Mouse (Mus musculus): ENCODE results near the gene Pelo. TPM values are rescaled to one million over a fixed set of nuclear protein-coding genes. Genes with fewer than 3 reads are reported as not detected.

Gene Pelo
- polyA plus RNA-seq, 1 experiment: 16.3 TPM

DNA sequence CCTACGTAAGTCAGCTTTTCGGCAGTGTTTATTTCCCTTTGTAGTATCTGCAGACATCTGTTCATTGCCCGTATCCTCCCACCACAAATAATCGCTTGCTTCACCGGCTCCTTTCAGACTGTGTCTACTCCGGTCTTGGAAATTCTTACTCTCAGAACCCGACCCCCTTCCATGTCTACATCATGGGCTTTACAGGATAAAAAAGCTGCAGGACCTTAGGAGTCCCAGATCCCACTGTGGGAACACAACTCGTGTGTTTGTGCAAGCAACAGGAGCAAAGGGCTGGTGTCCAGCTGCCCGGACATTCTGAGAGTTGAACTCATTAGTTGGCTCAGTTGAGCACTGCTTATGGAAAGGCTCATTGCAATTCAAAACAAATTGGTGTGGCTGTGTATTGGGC, 35.2 kb downstream of the Pelo start:
- no peaks in the 10 kb centered on the region for H3K36me3 ChIP-seq (replicated peaks; ENCODE audit: low read length)
- H3K4me1 ChIP-seq: no peaks in the 10 kb centered on the region
- TF ChIP-seq GATA1 (IDR thresholded peaks at IDR 0.05; ENCODE audit: borderline replicate concordance, low read length) (no peak), FLI1 (IDR thresholded peaks at IDR 0.05; ENCODE audit: low read length) (no peak)
- H3K4me3 ChIP-seq (replicated peaks): no peak overlapping the region
- no peaks in the 10 kb centered on the region for H3K27me3 ChIP-seq (replicated peaks)
- H3K9me3 ChIP-seq: no peaks in the 10 kb centered on the region

DNA sequence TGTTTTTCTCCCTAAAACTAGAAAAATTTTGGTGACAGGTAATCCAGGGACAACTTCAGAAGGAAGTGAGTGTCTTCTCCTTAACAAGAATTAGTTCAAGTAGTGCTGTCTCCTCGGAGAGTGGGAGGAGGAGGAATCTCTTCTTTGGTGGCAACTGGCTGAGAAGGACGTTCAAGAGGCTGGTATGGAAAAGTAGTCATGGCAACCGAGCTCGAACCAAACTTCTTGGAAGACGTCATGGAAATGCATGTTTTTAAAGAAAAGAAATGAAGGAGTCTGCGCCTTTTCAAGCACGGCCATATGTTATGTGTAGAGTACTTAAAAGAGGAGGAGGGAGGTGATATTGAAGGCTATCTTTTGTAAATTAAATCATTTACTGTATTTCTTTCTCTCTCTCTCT, 37.4 kb downstream of the Pelo start:
- H3K4me1 ChIP-seq: no peaks in the 10 kb centered on the region
- no peak overlapping the region for H3K4me3 ChIP-seq (replicated peaks)
- TF ChIP-seq GATA1 (IDR thresholded peaks at IDR 0.05; ENCODE audit: borderline replicate concordance, low read length): no peak
- no peak for TF ChIP-seq FLI1 (IDR thresholded peaks at IDR 0.05; ENCODE audit: low read length)
- no peaks in the 10 kb centered on the region for H3K9me3 ChIP-seq
- no peaks in the 10 kb centered on the region for H3K36me3 ChIP-seq (replicated peaks; ENCODE audit: low read length)
- no peaks in the 10 kb centered on the region for H3K27me3 ChIP-seq (replicated peaks)

DNA sequence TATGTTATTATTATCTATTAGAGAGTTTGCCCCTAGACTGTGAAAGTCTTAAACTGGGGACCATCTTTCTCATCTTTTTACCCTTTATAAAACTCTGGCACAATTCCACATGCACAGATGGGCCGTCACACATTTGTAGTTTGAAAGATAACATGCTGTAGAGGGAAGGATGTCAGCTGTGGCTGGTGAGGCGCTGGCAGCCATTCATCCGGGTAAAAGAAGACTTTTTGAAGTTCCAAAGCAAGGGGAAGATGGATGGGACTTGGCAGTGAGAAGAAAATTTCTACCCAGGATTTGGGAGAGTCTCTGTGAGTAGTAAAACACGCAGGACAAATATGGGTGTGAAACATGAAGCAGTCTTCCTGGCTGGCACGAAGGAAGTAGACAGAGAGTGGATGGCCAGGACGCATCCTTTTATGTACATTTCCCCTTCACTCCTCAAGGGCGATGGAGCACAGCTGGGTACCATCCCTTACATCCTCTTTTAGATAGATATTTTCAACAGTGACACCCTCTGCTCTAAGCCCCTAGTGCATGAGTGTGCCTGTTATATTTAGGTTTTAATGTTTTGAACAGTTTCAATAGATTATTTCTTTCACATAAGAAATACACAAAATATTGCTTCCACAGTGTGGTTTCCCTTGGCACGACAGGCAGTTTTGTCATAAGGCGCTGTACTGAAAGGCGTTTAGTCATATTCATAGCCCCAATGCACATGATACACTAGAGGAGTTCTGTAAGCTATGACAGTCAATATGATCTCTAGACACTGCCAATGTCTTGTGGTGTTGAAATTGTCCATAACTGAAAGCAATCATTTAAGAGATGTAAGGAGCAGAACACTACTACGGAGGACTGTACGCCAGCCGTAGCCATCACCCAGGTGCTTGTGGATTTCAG, 39.1 kb downstream of the Pelo start:
- no peaks in the 10 kb centered on the region for H3K9me3 ChIP-seq
- H3K4me1 ChIP-seq: no peaks in the 10 kb centered on the region
- no peaks in the 10 kb centered on the region for H3K27me3 ChIP-seq (replicated peaks)
- H3K36me3 ChIP-seq (replicated peaks; ENCODE audit: low read length): no peaks in the 10 kb centered on the region
- TF ChIP-seq FLI1 (IDR thresholded peaks at IDR 0.05; ENCODE audit: low read length) (no peak), GATA1 (IDR thresholded peaks at IDR 0.05; ENCODE audit: borderline replicate concordance, low read length) (no peak)
- H3K4me3 ChIP-seq (replicated peaks): no peak overlapping the region

DNA sequence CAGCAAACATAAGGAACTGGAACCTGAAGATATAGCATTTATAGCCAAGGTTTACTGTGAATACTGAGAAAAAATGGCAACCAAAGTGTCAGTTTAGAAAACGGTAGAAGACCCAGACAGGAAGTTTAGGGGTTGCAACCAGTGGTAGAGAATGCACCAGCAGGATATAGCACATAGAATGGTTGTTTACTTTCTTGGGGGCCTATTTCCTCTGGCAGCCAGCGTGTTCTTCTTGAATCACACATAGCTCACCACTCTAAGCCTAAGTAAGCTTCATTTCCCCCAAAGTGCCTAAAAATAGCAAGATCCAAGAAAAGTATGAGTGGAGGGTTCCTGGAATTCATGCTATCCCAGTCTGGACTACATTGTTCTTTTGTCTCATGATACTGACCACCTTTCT, 47.3 kb downstream of the Pelo start:
- H3K4me1 ChIP-seq: no peaks in the 10 kb centered on the region; the same call in 1 of the 2 replicates
- H3K9me3 ChIP-seq: no peaks in the 10 kb centered on the region
- TF ChIP-seq GATA1 (IDR thresholded peaks at IDR 0.05; ENCODE audit: borderline replicate concordance, low read length) (no peak), FLI1 (IDR thresholded peaks at IDR 0.05; ENCODE audit: low read length) (no peak)
- H3K27me3 ChIP-seq (replicated peaks): no peaks in the 10 kb centered on the region
- H3K36me3 ChIP-seq (replicated peaks; ENCODE audit: low read length): no peaks in the 10 kb centered on the region
- H3K4me3 ChIP-seq (replicated peaks): no peak overlapping the region

Other genes starting within 250 kb of the Pelo start
- 0.34 TPM in 1 of 2 replicates, not detected in the other for gene Itga2, start 158.1 kb downstream of the Pelo start, polyA plus RNA-seq (2012; ENCODE audit: insufficient read depth, low replicate concordance)
- 7.0 TPM in 1 of 2 replicates, not detected in the other for gene Gm49395, start 11.7 kb upstream of the Pelo start, polyA plus RNA-seq (2012; ENCODE audit: insufficient read depth, low replicate concordance)
- 0.22 TPM in 1 of 2 replicates, not detected in the other for gene Itga1, start 11.8 kb upstream of the Pelo start, polyA plus RNA-seq (2012; ENCODE audit: insufficient read depth, low replicate concordance)